ENCODE assay signal across 13 mouse cellular contexts in the genomic region with DNA sequence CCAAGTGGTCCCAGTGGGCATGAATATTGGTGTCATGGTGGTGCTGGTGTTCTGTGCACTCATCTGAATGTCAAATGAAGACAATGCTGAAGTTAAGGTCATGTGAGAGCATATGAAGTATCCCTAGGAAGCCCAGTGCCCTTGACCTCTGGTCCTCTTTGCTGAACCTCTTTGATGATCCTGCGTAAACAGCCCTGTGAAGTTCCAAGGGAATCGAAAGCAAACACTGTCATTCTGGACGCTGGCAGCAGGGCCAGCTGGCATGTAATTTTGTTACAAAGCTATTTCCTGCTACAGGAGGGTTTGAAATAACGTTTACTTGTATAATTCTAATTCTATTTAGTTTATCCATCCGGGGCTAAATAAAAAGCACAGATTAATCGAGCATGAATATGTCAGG.
DNase-seq lines count a peak whose midpoint lies in the region; ATAC-seq and TF ChIP-seq lines count a peak whose summit lies in the region.
"Had no signal": no experiment of that assay in that cellular context is flagged by ENCODE, and none has a peak within 500 bp of the region (broad histone marks: within the 10 kb centered on the region; RNA-seq: fewer than 3 reads in every experiment).

No protein-coding gene starts in this region.

- H3K27ac ChIP-seq in layer of hippocampus, adult 2 months: peak overlapping the region; percentile 69; the same call in 1 of the 2 replicates
- no peak overlapping the region for H3K27ac ChIP-seq in cerebellum, adult 2 months (ENCODE audit: insufficient read depth, low read length)
- no peak overlapping the region for H3K27ac ChIP-seq in hindbrain, embryonic 12.5 days
- H3K27ac ChIP-seq: heart, embryonic 13.5 days had no signal

- TF ChIP-seq POLR2A in cerebellum, adult 2 months (IDR thresholded peaks at IDR 0.05; ENCODE audit: borderline replicate concordance, insufficient read depth, low read length): no peak

- H3K27me3 ChIP-seq in cerebellum, adult 2 months (ENCODE audit: control insufficient read depth, insufficient read depth, low read length): no peaks in the 10 kb centered on the region
- no peaks in the 10 kb centered on the region for H3K27me3 ChIP-seq in hindbrain, embryonic 12.5 days
- H3K27me3 ChIP-seq: CH12.LX; heart, embryonic 13.5 days had no signal

- H3K4me2 ChIP-seq in hindbrain, embryonic 12.5 days (replicated peaks): no peak overlapping the region
- H3K4me2 ChIP-seq: heart, embryonic 13.5 days had no signal

- peaks cover 4% of the 10 kb centered on the region; the same call in 1 of the 2 replicates for H3K4me1 ChIP-seq in cerebellum, adult 2 months (ENCODE audit: control insufficient read depth, insufficient read depth, low read length)
- 0 out of 2 replicates have a peak, but pooled peaks cover 2% of the 10 kb centered on the region for H3K4me1 ChIP-seq in hindbrain, embryonic 12.5 days
- H3K4me1 ChIP-seq: heart, embryonic 13.5 days had no signal

- H3K4me3 ChIP-seq in layer of hippocampus, adult 2 months: no peak overlapping the region
- H3K4me3 ChIP-seq in cerebellum, adult 2 months (replicated peaks; ENCODE audit: insufficient read depth, low read depth, low read length): no peak overlapping the region
- H3K4me3 ChIP-seq in hindbrain, embryonic 12.5 days: no peak overlapping the region
- H3K4me3 ChIP-seq: heart, embryonic 13.5 days had no signal

- DNase-seq in adrenal gland, adult (ENCODE audit: inconsistent age in 2 of 2, low spot score in 1 of 2): peak; percentile 58 to 82
- no peak for DNase-seq in adrenal gland, adult 18-20 months (ENCODE audit: low spot score in 2 of 2)
- DNase-seq in layer of hippocampus, adult 2 months (ENCODE audit: low spot score in 2 of 2): no peak
- no peak for DNase-seq in layer of hippocampus, postnatal 25 days (ENCODE audit: extremely low spot score in 1 of 2, low spot score in 1 of 2)
- DNase-seq in cerebellum, adult 2 months: peak; percentile 36 to 52
- peak; percentile 13 to 34 for DNase-seq in kidney, postnatal 36 days
- no peak for DNase-seq in Muller cell, postnatal 12 days (ENCODE audit: inconsistent ontology term)
- DNase-seq: gastrocnemius, postnatal 36 days; right cerebral cortex, postnatal 14 days had no signal

- no peak overlapping the region for H3K9ac ChIP-seq in hindbrain, embryonic 12.5 days
- H3K9ac ChIP-seq: heart, embryonic 13.5 days had no signal

- ATAC-seq in hindbrain, embryonic 12.5 days (ENCODE audit: low FRiP score): no peak
- ATAC-seq: forebrain, embryonic 16.5 days had no signal

- H3K36me3 ChIP-seq in hindbrain, embryonic 12.5 days: no peaks in the 10 kb centered on the region
- H3K36me3 ChIP-seq: heart, embryonic 13.5 days had no signal

- TF ChIP-seq CTCF in layer of hippocampus, adult 2 months (conservative IDR thresholded peaks at IDR 0.05): no peak
- no peak for TF ChIP-seq CTCF in cerebellum, adult 2 months (IDR thresholded peaks at IDR 0.05; ENCODE audit: borderline replicate concordance, insufficient read depth, low read depth, low read length)

- no peaks in the 10 kb centered on the region for H3K9me3 ChIP-seq in hindbrain, embryonic 12.5 days (replicated peaks)
- H3K9me3 ChIP-seq: heart, embryonic 13.5 days had no signal

- 10% methylated on average over 6 of the region's 6 CpGs for WGBS in cerebellum, adult 2 months
- WGBS in hindbrain, embryonic 12.5 days: 58% methylated on average over 6 of the region's 6 CpGs

Comparison
In these comparisons a context has a peak if more than half of its experiments do, and no peak if none do; other contexts are left out.
1. DNase-seq: peak in adrenal gland, adult (2 of 2), cerebellum, adult 2 months (2 of 2) and kidney, postnatal 36 days (2 of 2); none in adrenal gland, adult 18-20 months (0 of 2), layer of hippocampus, adult 2 months (0 of 2), layer of hippocampus, postnatal 25 days (0 of 2) and Muller cell, postnatal 12 days (single experiment).